Mouse (Mus musculus) 3134 (cell line): Measurements from ENCODE around the gene Gm13090.

Experiments used
- DNase-seq: peaks from one replicate; pipeline ENCODE4 v3.0.0-alpha.2; 2011; ENCODE audit warnings: low spot score; ENCODE audit not compliant: insufficient read length; ENCODE audit errors: extremely low read depth

Gene Gm13090

DNA sequence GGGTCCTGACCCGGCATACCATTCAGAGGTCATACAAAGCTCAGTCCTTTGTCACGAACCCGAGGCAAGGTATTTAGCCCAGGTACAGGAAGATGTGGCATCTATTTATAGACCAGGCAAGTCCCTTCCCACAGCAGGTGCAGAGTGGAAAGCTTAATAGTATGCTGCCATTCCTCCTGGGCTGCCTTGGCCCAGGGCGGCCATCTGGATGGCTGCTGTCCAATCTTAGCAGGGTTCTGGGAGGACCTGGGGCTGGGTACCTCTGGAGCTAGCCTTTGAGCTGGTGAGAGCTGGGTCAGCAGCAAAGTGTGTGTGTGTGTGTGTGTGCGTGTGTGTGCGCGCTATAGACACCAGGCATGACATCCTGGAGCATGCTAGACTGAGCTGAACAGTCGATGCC is 46.1 kb downstream of the Gm13090 start:
- DNase-seq = no peak

DNA sequence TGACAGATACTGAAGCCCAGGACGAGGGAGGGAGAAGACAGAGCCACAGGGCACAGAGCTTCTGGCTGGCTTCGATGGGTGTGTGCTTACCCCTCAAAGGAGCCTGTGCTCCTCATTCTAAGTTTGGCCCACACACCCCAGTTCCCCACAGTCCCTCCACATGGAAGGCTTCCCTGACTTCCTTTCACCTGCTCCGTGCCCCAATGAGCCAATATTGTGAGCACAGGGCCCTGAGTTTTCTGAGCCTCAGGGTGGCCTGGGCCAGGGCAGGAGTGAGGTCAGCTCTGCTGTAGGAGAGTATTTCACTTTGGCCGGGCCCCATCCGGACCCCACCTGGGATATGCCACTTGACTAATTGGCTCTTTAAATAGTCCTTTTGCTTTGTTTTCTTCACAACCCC is 48.3 kb downstream of the Gm13090 start:
- DNase-seq = no peak

DNA sequence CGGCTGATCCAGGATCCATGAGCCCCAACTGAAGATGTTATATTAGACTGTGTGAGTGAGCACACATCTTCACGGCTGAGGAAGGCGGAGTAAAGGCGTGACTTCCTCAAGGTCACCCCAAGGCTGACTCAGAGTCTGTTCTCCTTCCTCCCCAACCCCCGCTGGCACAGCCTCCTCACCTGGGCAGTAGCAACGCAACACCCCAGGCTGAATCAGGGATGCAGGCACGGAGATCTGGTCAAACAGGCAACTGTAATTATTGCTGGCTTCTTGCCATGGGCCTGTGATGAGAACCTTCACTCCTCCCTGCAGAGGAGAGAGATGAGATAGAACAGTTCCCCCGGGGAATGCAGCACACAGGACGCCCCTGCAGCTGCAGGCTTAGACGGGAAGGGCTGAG is 48.8 kb downstream of the Gm13090 start:
- DNase-seq = no peak

DNA sequence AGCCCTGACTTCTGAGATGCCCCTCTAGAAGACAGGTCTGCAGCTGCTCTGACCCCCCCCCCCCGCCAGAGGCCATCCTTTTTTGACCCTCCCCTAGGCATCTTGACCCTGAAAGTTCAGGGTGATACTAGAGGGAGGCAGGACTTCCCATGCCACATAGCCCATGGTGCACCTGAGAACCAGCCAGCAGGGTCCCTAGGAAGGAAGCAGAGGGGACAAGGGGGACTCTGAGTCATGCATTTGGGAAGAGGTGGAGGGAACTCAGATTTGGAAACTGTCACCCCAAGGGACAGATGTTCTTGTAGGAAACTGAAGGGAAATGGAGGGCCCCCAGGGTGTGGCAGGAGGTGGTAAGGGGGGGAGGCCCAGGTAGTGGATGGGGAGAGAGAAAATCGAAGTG is 49.2 kb downstream of the Gm13090 start:
- no peak for DNase-seq

DNA sequence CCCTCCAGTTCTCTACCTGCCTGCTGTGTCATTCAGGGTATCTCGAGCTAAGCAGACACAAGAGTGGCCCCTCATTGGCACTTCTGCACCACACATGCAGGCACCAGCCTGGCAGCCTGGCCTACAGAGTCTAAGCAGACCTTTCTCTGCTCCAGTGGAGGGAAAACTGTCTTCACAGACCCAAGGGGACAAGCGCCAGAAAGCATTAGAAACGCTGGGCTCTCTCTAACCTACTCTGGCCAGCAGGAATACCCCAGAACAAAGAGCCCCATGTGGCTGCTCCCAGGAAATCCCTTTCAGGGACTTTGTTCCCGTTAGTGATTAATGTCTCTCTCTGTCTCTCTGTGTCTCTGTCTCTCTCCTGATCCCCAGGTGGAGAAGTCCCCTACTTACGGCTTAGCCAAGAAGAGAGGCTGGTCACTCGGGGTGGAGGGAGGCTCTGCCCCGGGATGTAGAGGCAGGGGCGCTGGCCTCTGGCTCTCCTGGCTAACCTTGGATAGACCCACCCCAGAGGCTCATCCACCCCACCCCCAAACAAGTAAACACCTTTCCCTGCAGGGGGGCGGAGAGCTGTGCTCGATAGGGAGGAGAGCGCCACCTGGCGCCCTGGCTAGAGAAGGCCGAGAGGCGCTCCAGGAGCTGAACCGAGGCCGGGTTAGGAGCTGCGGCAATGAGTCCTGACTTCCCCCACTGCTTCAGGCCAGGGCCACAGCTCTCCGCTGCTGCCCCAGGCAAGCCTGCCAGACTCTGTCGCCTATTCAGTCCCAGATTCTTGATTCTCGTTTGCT is 49.9 kb downstream of the Gm13090 start:
- peak; percentile 56 for DNase-seq

DNA sequence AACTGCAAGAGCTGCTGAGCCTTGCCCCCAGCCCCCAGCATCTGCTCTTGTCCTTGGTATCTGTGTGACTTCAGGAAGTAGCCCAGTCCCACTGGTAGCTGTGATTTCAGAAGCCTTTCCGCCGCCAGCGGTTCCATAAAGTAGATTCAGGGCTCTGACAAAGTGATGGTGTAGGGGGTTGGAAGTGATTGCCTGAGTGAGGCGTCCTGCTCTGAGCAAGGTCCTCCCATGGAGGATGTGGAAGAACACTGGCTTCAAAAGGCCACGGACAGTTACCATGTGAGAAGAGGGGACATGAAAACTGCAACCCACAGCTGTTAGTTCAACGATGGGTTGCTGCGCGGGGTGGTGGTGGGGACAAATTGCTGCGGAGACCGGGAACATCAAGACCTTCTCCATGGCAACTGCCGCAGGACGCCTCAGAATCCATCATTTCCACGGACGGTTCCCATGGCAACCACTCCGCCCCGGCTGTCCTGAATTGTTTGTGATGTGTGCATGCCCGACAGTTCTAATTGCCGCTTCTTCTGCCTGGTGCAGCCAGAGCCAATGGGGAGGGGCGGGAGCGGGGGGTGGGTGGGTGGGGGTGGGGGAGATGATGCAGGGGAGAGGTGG is 51.1 kb downstream of the Gm13090 start:
- DNase-seq = no peak
